Mouse (Mus musculus): ENCODE measurements around the gene Dusp23. TPM values are rescaled to one million over a fixed set of nuclear protein-coding genes. Genes with fewer than 3 reads are reported as not detected.

The Dusp23 gene
- polyA plus RNA-seq, 1 experiment from 2014 or later, result 19.7 TPM

- H3K27ac ChIP-seq (ENCODE audit: low read depth, low read length), result no peak overlapping the region
- H3K4me1 ChIP-seq (replicated peaks; ENCODE audit: control insufficient read depth, insufficient read depth, low read length), result no peaks in the 10 kb centered on the region
- no peaks in the 10 kb centered on the region for H3K9me3 ChIP-seq (ENCODE audit: control insufficient read depth)
- H3K4me2 ChIP-seq (replicated peaks; ENCODE audit: low read depth), result no peak overlapping the region
- TF ChIP-seq CTCF (IDR thresholded peaks at IDR 0.05; ENCODE audit: low read depth), result no peak
- no peak for ATAC-seq
- 56% methylated on average over 7 of the region's 7 CpGs for WGBS
- H3K36me3 ChIP-seq (ENCODE audit: control insufficient read depth, insufficient read depth), result no peaks in the 10 kb centered on the region
- H3K9ac ChIP-seq (ENCODE audit: low read depth, low read length), result no peak overlapping the region
- no peaks in the 10 kb centered on the region for H3K27me3 ChIP-seq (replicated peaks; ENCODE audit: control insufficient read depth, insufficient read depth, low read length)
- H3K4me3 ChIP-seq (ENCODE audit: low read depth, low read length), result no peak overlapping the region
These were observed 2.9 kb downstream of the Dusp23 start for GRCm38 (mm10) chr1:172629831-172630230.

- Histone ChIP-seq H3K9ac (ENCODE audit: low read depth, low read length) (no peak overlapping the region), H3K4me2 (replicated peaks; ENCODE audit: low read depth) (no peak overlapping the region), H3K9me3 (ENCODE audit: control insufficient read depth) (no peaks in the 10 kb centered on the region), H3K4me3 (ENCODE audit: low read depth, low read length) (no peak overlapping the region), H3K27me3 (replicated peaks; ENCODE audit: control insufficient read depth, insufficient read depth, low read length) (no peaks in the 10 kb centered on the region), H3K4me1 (replicated peaks; ENCODE audit: control insufficient read depth, insufficient read depth, low read length) (no peaks in the 10 kb centered on the region), H3K36me3 (ENCODE audit: control insufficient read depth, insufficient read depth) (no peaks in the 10 kb centered on the region), H3K27ac (ENCODE audit: low read depth, low read length) (no peak overlapping the region)
- no peak for TF ChIP-seq CTCF (IDR thresholded peaks at IDR 0.05; ENCODE audit: low read depth)
- 93% methylated on average over 3 of the region's 3 CpGs for WGBS
- no peak for ATAC-seq
These were observed 6.5 kb downstream of the Dusp23 start for GRCm38 (mm10) chr1:172626306-172626705.

GRCm38 (mm10) chr1:172624081-172624480 lies 8.7 kb downstream of the Dusp23 start:
- H3K4me3 ChIP-seq (ENCODE audit: low read depth, low read length), result no peak overlapping the region
- no peaks in the 10 kb centered on the region for H3K27me3 ChIP-seq (replicated peaks; ENCODE audit: control insufficient read depth, insufficient read depth, low read length)
- no peak overlapping the region for H3K9ac ChIP-seq (ENCODE audit: low read depth, low read length)
- no peak overlapping the region for H3K27ac ChIP-seq (ENCODE audit: low read depth, low read length)
- H3K36me3 ChIP-seq (ENCODE audit: control insufficient read depth, insufficient read depth), result no peaks in the 10 kb centered on the region
- TF ChIP-seq CTCF (IDR thresholded peaks at IDR 0.05; ENCODE audit: low read depth), result no peak
- H3K9me3 ChIP-seq (ENCODE audit: control insufficient read depth), result no peaks in the 10 kb centered on the region
- H3K4me1 ChIP-seq (replicated peaks; ENCODE audit: control insufficient read depth, insufficient read depth, low read length), result no peaks in the 10 kb centered on the region
- no peak for ATAC-seq
- no peak overlapping the region for H3K4me2 ChIP-seq (replicated peaks; ENCODE audit: low read depth)
- WGBS, result 56% methylated on average over 3 of the region's 3 CpGs

- no peaks in the 10 kb centered on the region for H3K4me1 ChIP-seq (replicated peaks; ENCODE audit: control insufficient read depth, insufficient read depth, low read length)
- no peaks in the 10 kb centered on the region for H3K9me3 ChIP-seq (ENCODE audit: control insufficient read depth)
- no peaks in the 10 kb centered on the region for H3K27me3 ChIP-seq (replicated peaks; ENCODE audit: control insufficient read depth, insufficient read depth, low read length)
- 57% methylated on average over 5 of the region's 5 CpGs for WGBS
- no peak overlapping the region for H3K4me2 ChIP-seq (replicated peaks; ENCODE audit: low read depth)
- ATAC-seq, result no peak
- H3K9ac ChIP-seq (ENCODE audit: low read depth, low read length), result no peak overlapping the region
- TF ChIP-seq CTCF (IDR thresholded peaks at IDR 0.05; ENCODE audit: low read depth), result no peak
- no peak overlapping the region for H3K4me3 ChIP-seq (ENCODE audit: low read depth, low read length)
- no peak overlapping the region for H3K27ac ChIP-seq (ENCODE audit: low read depth, low read length)
- H3K36me3 ChIP-seq (ENCODE audit: control insufficient read depth, insufficient read depth), result no peaks in the 10 kb centered on the region
These were observed 9.2 kb downstream of the Dusp23 start for GRCm38 (mm10) chr1:172623599-172623998.

GRCm38 (mm10) chr1:172619235-172619634 lies 13.5 kb downstream of the Dusp23 start:
- Histone ChIP-seq H3K36me3 (ENCODE audit: control insufficient read depth, insufficient read depth) (no peaks in the 10 kb centered on the region), H3K4me2 (replicated peaks; ENCODE audit: low read depth) (no peak overlapping the region), H3K4me3 (ENCODE audit: low read depth, low read length) (no peak overlapping the region), H3K9ac (ENCODE audit: low read depth, low read length) (no peak overlapping the region), H3K27ac (ENCODE audit: low read depth, low read length) (no peak overlapping the region), H3K4me1 (replicated peaks; ENCODE audit: control insufficient read depth, insufficient read depth, low read length) (no peaks in the 10 kb centered on the region), H3K27me3 (replicated peaks; ENCODE audit: control insufficient read depth, insufficient read depth, low read length) (0 out of 2 replicates have a peak, but pooled peaks cover 4% of the 10 kb centered on the region), H3K9me3 (ENCODE audit: control insufficient read depth) (no peaks in the 10 kb centered on the region)
- WGBS, result 15% methylated on average over 7 of the region's 7 CpGs
- ATAC-seq, result no peak
- TF ChIP-seq CTCF (IDR thresholded peaks at IDR 0.05; ENCODE audit: low read depth), result peak; percentile 89

GRCm38 (mm10) chr1:172618141-172618540 lies 14.6 kb downstream of the Dusp23 start:
- Histone ChIP-seq H3K36me3 (ENCODE audit: control insufficient read depth, insufficient read depth) (no peaks in the 10 kb centered on the region), H3K9me3 (ENCODE audit: control insufficient read depth) (no peaks in the 10 kb centered on the region), H3K4me2 (replicated peaks; ENCODE audit: low read depth) (no peak overlapping the region), H3K27me3 (replicated peaks; ENCODE audit: control insufficient read depth, insufficient read depth, low read length) (0 out of 2 replicates have a peak, but pooled peaks cover 4% of the 10 kb centered on the region), H3K27ac (ENCODE audit: low read depth, low read length) (no peak overlapping the region), H3K4me1 (replicated peaks; ENCODE audit: control insufficient read depth, insufficient read depth, low read length) (no peaks in the 10 kb centered on the region), H3K4me3 (ENCODE audit: low read depth, low read length) (no peak overlapping the region), H3K9ac (ENCODE audit: low read depth, low read length) (no peak overlapping the region)
- 51% methylated on average over 4 of the region's 4 CpGs for WGBS
- ATAC-seq, result no peak
- no peak for TF ChIP-seq CTCF (IDR thresholded peaks at IDR 0.05; ENCODE audit: low read depth)

Data from intestine, postnatal 0 days (tissue).